Mouse (Mus musculus): Measurements from ENCODE around the gene Drosha.

DNA sequence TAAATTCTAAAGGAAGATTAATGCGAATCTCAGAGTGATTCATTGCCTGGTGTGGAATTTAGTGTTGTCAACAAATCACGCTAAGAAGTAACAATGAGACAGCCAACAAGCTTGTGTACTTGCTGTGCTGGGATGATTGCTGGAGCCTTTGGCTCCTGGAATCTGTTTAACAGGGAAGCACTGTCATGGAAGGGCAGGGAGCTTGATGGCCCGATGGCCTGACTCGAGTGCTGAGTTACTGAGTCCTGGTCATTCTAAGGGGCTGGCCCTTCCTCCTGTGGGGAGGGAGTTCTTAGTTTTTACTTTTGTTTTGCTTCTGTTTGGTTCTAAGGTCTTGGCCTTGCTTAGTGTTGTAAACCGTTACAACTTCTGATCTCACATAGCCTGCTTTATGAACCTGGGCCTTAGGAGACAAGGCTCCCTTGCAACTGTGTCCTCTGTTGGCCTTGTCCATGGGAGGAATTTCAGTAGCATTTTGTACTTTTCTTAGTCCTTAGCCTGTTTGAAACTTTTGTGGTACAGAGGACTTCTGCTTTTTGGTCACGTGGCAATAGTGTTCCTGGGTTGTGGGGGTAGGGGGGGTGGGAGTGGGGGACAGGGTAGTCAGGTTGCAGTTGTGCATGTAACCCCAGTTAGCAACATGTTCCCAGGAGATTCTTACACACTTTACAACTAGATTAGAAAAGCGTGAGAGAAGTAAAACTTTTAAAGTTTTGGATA lies 41.1 kb downstream of the Drosha start:
- TF ChIP-seq POLR2A (IDR thresholded peaks at IDR 0.05; ENCODE audit: borderline replicate concordance, low read depth, low read length) (no peak), CTCF (IDR thresholded peaks at IDR 0.05; ENCODE audit: low read depth, low read length) (no peak)

Measured in bone marrow macrophage, adult 2 months (primary cell).